Mouse (Mus musculus) midbrain, embryonic 11.5 days (tissue): ENCODE data around the gene Pi4k2a. TPM values are rescaled to one million over a fixed set of nuclear protein-coding genes. Genes with fewer than 3 reads are reported as not detected.
A peak's percentile ranks its signal among the peaks of the same experiment; 100 is the strongest.

ENCODE experiments used
- ATAC-seq: fragments of 200-750 bp; cut with Nextera tagmentation; 2 replicates; pipeline ENCODE4 v1.8.0; 2017; ENCODE audit warnings: moderate TSS enrichment, moderate library complexity; ENCODE audit not compliant: low FRiP score
- DNase-seq: peaks from one replicate; pipeline ENCODE4 v3.0.0; 2015; ENCODE audit warnings: low spot score; ENCODE audit errors: missing footprints
- H3K27ac ChIP-seq: fragments of 300-500 bp; sonication (generic); 2 replicates; pipeline ENCODE4 v1.5.1; 2014; ENCODE audit warnings: low read depth, low read length
- H3K27me3 ChIP-seq: fragments of 300-500 bp; sonication (generic); 2 replicates; pipeline ENCODE4 v1.6.1; 2014; ENCODE audit warnings: mild to moderate bottlenecking, low read length, moderate library complexity, mixed read lengths; ENCODE audit not compliant: control insufficient read depth, insufficient read depth
- H3K36me3 ChIP-seq: fragments of 300-500 bp; sonication (generic); 2 replicates; pipeline ENCODE4 v1.6.1; 2014; ENCODE audit warnings: mild to moderate bottlenecking, low read length, moderate library complexity, mixed read lengths; ENCODE audit not compliant: control insufficient read depth, insufficient read depth
- H3K4me1 ChIP-seq: fragments of 300-500 bp; sonication (generic); 2 replicates; pipeline ENCODE4 v1.6.1; 2014; ENCODE audit warnings: low read length; ENCODE audit not compliant: control insufficient read depth, insufficient read depth
- H3K4me2 ChIP-seq: fragments of 300-500 bp; sonication (generic); 2 replicates; pipeline ENCODE4 v1.6.1; 2014; ENCODE audit warnings: mild to moderate bottlenecking, moderate library complexity
- H3K4me3 ChIP-seq: fragments of 300-500 bp; sonication (generic); 2 replicates; pipeline ENCODE4 v1.5.1; 2014; ENCODE audit warnings: low read depth, low read length
- H3K9ac ChIP-seq: fragments of 300-500 bp; sonication (generic); 2 replicates; pipeline ENCODE4 v1.6.1; 2014; ENCODE audit warnings: low read length
- H3K9me3 ChIP-seq: fragments of 300-500 bp; sonication (generic); 2 replicates; pipeline ENCODE4 v1.6.1; 2016; ENCODE audit warnings: low read length; ENCODE audit not compliant: control insufficient read depth
- WGBS: fragments of 180-500 bp; shearing (Covaris S2); extraction: QIAGEN DNeasy Blood & Tissue Kit; methylation state at CpG from one replicate; pipeline ENCODE4 v1.1.7; 2014; 5-methylcytosine and 5-hydroxymethylcytosine counted together
- polyA plus RNA-seq: library from polyadenylated mRNA; unstranded; fragments of >200 nt; fragmentation: Nextera tagmentation; extraction: Ambion mirVana; gene quantifications from 2 replicates; pipeline ENCODE4 v1.2.1, GENCODE M21; 2014

Gene Pi4k2a
- polyA plus RNA-seq, 1 experiment from 2014 or later: 22.1 TPM

- 91% methylated on average over 6 of the region's 6 CpGs for WGBS
- Histone ChIP-seq H3K4me3 (no peak overlapping the region), H3K4me2 (no peak overlapping the region), H3K27me3 (peaks cover 3% of the 10 kb centered on the region; the same call in 1 of the 2 replicates), H3K9me3 (no peaks in the 10 kb centered on the region), H3K27ac (no peak overlapping the region), H3K36me3 (peaks cover 4% of the 10 kb centered on the region), H3K4me1 (peaks cover 6% of the 10 kb centered on the region), H3K9ac (no peak overlapping the region)
- no peak for DNase-seq
- ATAC-seq: no peak
Observed at GRCm38 (mm10) chr19:42126219-42126605, 35.9 kb downstream of the Pi4k2a start.

- Histone ChIP-seq H3K9me3 (no peaks in the 10 kb centered on the region), H3K27ac (no peak overlapping the region), H3K4me3 (no peak overlapping the region), H3K27me3 (peaks cover 3% of the 10 kb centered on the region; the same call in 1 of the 2 replicates), H3K36me3 (no peaks in the 10 kb centered on the region), H3K4me1 (peaks cover 6% of the 10 kb centered on the region), H3K9ac (no peak overlapping the region), H3K4me2 (no peak overlapping the region)
- WGBS: 93% methylated on average over 5 of the region's 5 CpGs
- DNase-seq: no peak
- ATAC-seq: no peak
Observed at GRCm38 (mm10) chr19:42127024-42127423, 36.8 kb downstream of the Pi4k2a start.

- H3K27ac ChIP-seq: no peak overlapping the region
- ATAC-seq: no peak; the same call in 1 of the 2 replicates
- H3K4me1 ChIP-seq: peaks cover 6% of the 10 kb centered on the region
- 4% methylated on average over 23 of the region's 23 CpGs for WGBS
- H3K9ac ChIP-seq: peak overlapping the region; percentile 71
- peak overlapping the region; percentile 54 for H3K4me3 ChIP-seq
- DNase-seq: peak; percentile 90
- H3K27me3 ChIP-seq: peaks cover 3% of the 10 kb centered on the region; the same call in 1 of the 2 replicates
- H3K36me3 ChIP-seq: no peaks in the 10 kb centered on the region
- no peaks in the 10 kb centered on the region for H3K9me3 ChIP-seq
- H3K4me2 ChIP-seq: peak overlapping the region; percentile 96
Observed at GRCm38 (mm10) chr19:42128052-42128740, 37.9 kb downstream of the Pi4k2a start.

GRCm38 (mm10) chr19:42128787-42129508, 38.7 kb downstream of the Pi4k2a start, which contains the start of gene Avpi1:
TSS of gene Avpi1 (minus strand) at chr19:42129059.
- peaks cover 3% of the 10 kb centered on the region; the same call in 1 of the 2 replicates for H3K27me3 ChIP-seq
- peak within 1 kb of the TSS; percentile 96 for H3K4me2 ChIP-seq
- H3K27ac ChIP-seq: no peak within 1 kb of the TSS

GRCm38 (mm10) chr19:42129509-42130293, 39.4 kb downstream of the Pi4k2a start:
- H3K36me3 ChIP-seq: no peaks in the 10 kb centered on the region
- H3K4me2 ChIP-seq: peak overlapping the region; percentile 96
- no peaks in the 10 kb centered on the region for H3K9me3 ChIP-seq
- no peak for DNase-seq
- peak; percentile 15; the same call in 1 of the 2 replicates for ATAC-seq
- H3K27me3 ChIP-seq: peaks cover 3% of the 10 kb centered on the region; the same call in 1 of the 2 replicates
- H3K27ac ChIP-seq: no peak overlapping the region
- H3K9ac ChIP-seq: no peak overlapping the region; the same call in 1 of the 2 replicates
- 28% methylated on average over 14 of the region's 14 CpGs for WGBS
- peaks cover 6% of the 10 kb centered on the region for H3K4me1 ChIP-seq
- peak overlapping the region; percentile 54 for H3K4me3 ChIP-seq

More at GRCm38 (mm10) chr19:42128787-42129508, 38.7 kb downstream of the Pi4k2a start, which contains the start of gene Avpi1:
- Histone ChIP-seq H3K4me3 (peak within 1 kb of the TSS; percentile 54), H3K9me3 (no peaks in the 10 kb centered on the region), H3K9ac (peak within 1 kb of the TSS; percentile 71), H3K36me3 (no peaks in the 10 kb centered on the region), H3K4me1 (peaks cover 6% of the 10 kb centered on the region)
- peak; percentile 98 for ATAC-seq
- peak; percentile 99 for DNase-seq
- under 1% methylated on average over 54 of the region's 54 CpGs for WGBS

GRCm38 (mm10) chr19:42130294-42130606, 40.0 kb downstream of the Pi4k2a start:
- Histone ChIP-seq H3K27ac (no peak overlapping the region), H3K9me3 (no peaks in the 10 kb centered on the region), H3K4me2 (no peak overlapping the region), H3K36me3 (no peaks in the 10 kb centered on the region), H3K4me3 (no peak overlapping the region), H3K27me3 (peaks cover 3% of the 10 kb centered on the region; the same call in 1 of the 2 replicates), H3K9ac (no peak overlapping the region), H3K4me1 (peaks cover 6% of the 10 kb centered on the region)
- WGBS: 66% methylated on average over 3 of the region's 3 CpGs
- DNase-seq (no peak), ATAC-seq (no peak)

GRCm38 (mm10) chr19:42131101-42131500, 40.8 kb downstream of the Pi4k2a start:
- ATAC-seq (no peak), DNase-seq (no peak)
- H3K27me3 ChIP-seq: peaks cover 3% of the 10 kb centered on the region; the same call in 1 of the 2 replicates
- H3K9me3 ChIP-seq: no peaks in the 10 kb centered on the region
- H3K4me1 ChIP-seq: peaks cover 9% of the 10 kb centered on the region
- H3K4me2 ChIP-seq: no peak overlapping the region
- H3K9ac ChIP-seq: no peak overlapping the region
- H3K4me3 ChIP-seq: no peak overlapping the region
- no peaks in the 10 kb centered on the region for H3K36me3 ChIP-seq
- no peak overlapping the region for H3K27ac ChIP-seq
- 70% methylated on average over 5 of the region's 5 CpGs for WGBS

- Histone ChIP-seq H3K9me3 (no peaks in the 10 kb centered on the region), H3K4me2 (no peak overlapping the region), H3K4me3 (no peak overlapping the region), H3K27ac (no peak overlapping the region), H3K27me3 (no peaks in the 10 kb centered on the region), H3K9ac (no peak overlapping the region), H3K36me3 (no peaks in the 10 kb centered on the region), H3K4me1 (peaks cover 5% of the 10 kb centered on the region; the same call in 1 of the 2 replicates)
- DNase-seq (no peak), ATAC-seq (no peak)
Observed at GRCm38 (mm10) chr19:42135070-42135469, 44.8 kb downstream of the Pi4k2a start.
